Mouse (Mus musculus): ENCODE results near the gene Rhd. TPM values are rescaled to one million over a fixed set of nuclear protein-coding genes. Genes with fewer than 3 reads are reported as not detected.

Rhd gene
- polyA plus RNA-seq, 1 experiment from 2014 or later, result 1.7 TPM

Other genes with a start within 250 kb of the Rhd start
- gene Man1c1, start 160.2 kb upstream of the Rhd start, polyA plus RNA-seq (2015; fragmentation: Nextera tagmentation; extraction: Ambion mirVana), result 3.7 and 5.1 TPM in 2 replicates
- 3.0 and 3.9 TPM in 2 replicates for gene Ldlrap1, start 96.5 kb upstream of the Rhd start, polyA plus RNA-seq (2015; fragmentation: Nextera tagmentation; extraction: Ambion mirVana)
- 75.4 and 76.6 TPM in 2 replicates for gene Maco1, start 11.2 kb upstream of the Rhd start, polyA plus RNA-seq (2015; fragmentation: Nextera tagmentation; extraction: Ambion mirVana)
- 214 and 227 TPM in 2 replicates for gene Tmem50a, start 50.5 kb downstream of the Rhd start, polyA plus RNA-seq (2015; fragmentation: Nextera tagmentation; extraction: Ambion mirVana)
- gene Rsrp1, start 59.1 kb downstream of the Rhd start, polyA plus RNA-seq (2015; fragmentation: Nextera tagmentation; extraction: Ambion mirVana), result 453 and 454 TPM in 2 replicates
- 53.8 and 58.2 TPM in 2 replicates for gene Syf2, start 66.4 kb downstream of the Rhd start, polyA plus RNA-seq (2015; fragmentation: Nextera tagmentation; extraction: Ambion mirVana)

All from hindbrain, embryonic 16.5 days (tissue).